Mouse (Mus musculus): ENCODE measurements around the gene Frrs1l.
A peak's percentile ranks its signal among the peaks of the same experiment; 100 is the strongest.

Frrs1l gene

GRCm38 (mm10) chr4:56990215-56990584, at the start of gene Frrs1l:
Gene Frrs1l, minus strand, starts transcription at chr4:56990391.
- no peak for DNase-seq

- DNase-seq = peak in 1 of 2 experiments; percentile 14
Measured at GRCm38 (mm10) chr4:57039127-57040031, 49.2 kb upstream of the Frrs1l start.

GRCm38 (mm10) chr4:57037554-57037953, 47.4 kb upstream of the Frrs1l start:
- DNase-seq = no peak

GRCm38 (mm10) chr4:57034169-57034568, 44.0 kb upstream of the Frrs1l start:
- DNase-seq = no peak

GRCm38 (mm10) chr4:57031440-57031839, 41.2 kb upstream of the Frrs1l start:
- DNase-seq = no peak

- DNase-seq = no peak
Measured at GRCm38 (mm10) chr4:57027954-57028353, 37.8 kb upstream of the Frrs1l start.

- no peak for DNase-seq
Measured at GRCm38 (mm10) chr4:57023527-57023926, 33.3 kb upstream of the Frrs1l start.

- no peak for DNase-seq
Measured at GRCm38 (mm10) chr4:57021288-57021687, 31.1 kb upstream of the Frrs1l start.

GRCm38 (mm10) chr4:57017229-57017628, 27.0 kb upstream of the Frrs1l start:
- DNase-seq = peak; percentile 44 to 88

GRCm38 (mm10) chr4:57016366-57017171, 26.4 kb upstream of the Frrs1l start:
- DNase-seq = no peak

- DNase-seq = no peak
Measured at GRCm38 (mm10) chr4:57015032-57015431, 24.8 kb upstream of the Frrs1l start.

- DNase-seq = no peak
Measured at GRCm38 (mm10) chr4:57011454-57012046, 21.4 kb upstream of the Frrs1l start.

- DNase-seq = no peak
Measured at GRCm38 (mm10) chr4:57010919-57011318, 20.7 kb upstream of the Frrs1l start.

GRCm38 (mm10) chr4:57010425-57010824, 20.2 kb upstream of the Frrs1l start:
- DNase-seq = no peak

- DNase-seq = no peak
Measured at GRCm38 (mm10) chr4:57007717-57008116, 17.5 kb upstream of the Frrs1l start.

GRCm38 (mm10) chr4:57005011-57005410, 14.8 kb upstream of the Frrs1l start:
- DNase-seq = no peak

- DNase-seq = no peak
Measured at GRCm38 (mm10) chr4:57003886-57004285, 13.7 kb upstream of the Frrs1l start.

- DNase-seq = no peak
Measured at GRCm38 (mm10) chr4:57002751-57003150, 12.6 kb upstream of the Frrs1l start.

GRCm38 (mm10) chr4:57001437-57001836, 11.2 kb upstream of the Frrs1l start:
- DNase-seq = no peak

GRCm38 (mm10) chr4:56993331-56993730, 3.1 kb upstream of the Frrs1l start:
- no peak for DNase-seq

GRCm38 (mm10) chr4:56991951-56992350, 1.8 kb upstream of the Frrs1l start:
- no peak for DNase-seq

- no peak for DNase-seq
Measured at GRCm38 (mm10) chr4:56989431-56990214, 568 bp downstream of the Frrs1l start.

All from kidney, postnatal 36 days (tissue).